Mouse (Mus musculus): ENCODE measurements around the gene Mtx3. TPM values are rescaled to one million over a fixed set of nuclear protein-coding genes. Genes with fewer than 3 reads are reported as not detected.
"Not testable (repeated sequence)": the region's sequence is repeated elsewhere in the genome, so short reads cannot be mapped to it uniquely, and the experiment has no call there.

Gene Mtx3
- total RNA-seq (2022) = 10 to 100 TPM; 18.6 to 29.9 (median 25.9) TPM

- peak; percentile 78 for DNase-seq
Observed at GRCm38 (mm10) chr13:92844586-92845221, at the start of gene Mtx3. TSS of gene Mtx3 (plus strand) at chr13:92844760.

- no peak for DNase-seq
Observed at GRCm38 (mm10) chr13:92798830-92799229, 45.7 kb upstream of the Mtx3 start.

GRCm38 (mm10) chr13:92799306-92799925 lies 45.1 kb upstream of the Mtx3 start:
- no peak for DNase-seq

- no peak for DNase-seq
Observed at GRCm38 (mm10) chr13:92806785-92807184, 37.8 kb upstream of the Mtx3 start.

- DNase-seq = no peak
Observed at GRCm38 (mm10) chr13:92807849-92808248, 36.7 kb upstream of the Mtx3 start.

GRCm38 (mm10) chr13:92810592-92810991 lies 34.0 kb upstream of the Mtx3 start:
- not testable (repeated sequence) for DNase-seq

- no peak for DNase-seq
Observed at GRCm38 (mm10) chr13:92816329-92816728, 28.2 kb upstream of the Mtx3 start.

GRCm38 (mm10) chr13:92817357-92817756 lies 27.2 kb upstream of the Mtx3 start:
- no peak for DNase-seq

- DNase-seq = no peak
Observed at GRCm38 (mm10) chr13:92828820-92829219, 15.7 kb upstream of the Mtx3 start.

- DNase-seq = no peak
Observed at GRCm38 (mm10) chr13:92833162-92833561, 11.4 kb upstream of the Mtx3 start.

- no peak for DNase-seq
Observed at GRCm38 (mm10) chr13:92846438-92846837, 1.9 kb downstream of the Mtx3 start.

- DNase-seq = no peak
Observed at GRCm38 (mm10) chr13:92847336-92847735, 2.8 kb downstream of the Mtx3 start.

GRCm38 (mm10) chr13:92848002-92848401 lies 3.4 kb downstream of the Mtx3 start:
- DNase-seq = no peak

GRCm38 (mm10) chr13:92855901-92856300 lies 11.3 kb downstream of the Mtx3 start:
- no peak for DNase-seq

GRCm38 (mm10) chr13:92858808-92859207 lies 14.2 kb downstream of the Mtx3 start:
- DNase-seq = no peak

GRCm38 (mm10) chr13:92859959-92860358 lies 15.4 kb downstream of the Mtx3 start:
- DNase-seq = no peak

GRCm38 (mm10) chr13:92865358-92865757 lies 20.8 kb downstream of the Mtx3 start:
- DNase-seq = no peak

GRCm38 (mm10) chr13:92866680-92867079 lies 22.1 kb downstream of the Mtx3 start:
- DNase-seq = no peak

GRCm38 (mm10) chr13:92879514-92879913 lies 35.0 kb downstream of the Mtx3 start:
- DNase-seq = no peak

GRCm38 (mm10) chr13:92879933-92880332 lies 35.4 kb downstream of the Mtx3 start:
- DNase-seq = no peak

GRCm38 (mm10) chr13:92880589-92880988 lies 36.0 kb downstream of the Mtx3 start:
- DNase-seq = peak; percentile 13

- DNase-seq = peak; percentile 60
Observed at GRCm38 (mm10) chr13:92882271-92882985, 37.9 kb downstream of the Mtx3 start.

- DNase-seq = no peak
Observed at GRCm38 (mm10) chr13:92882986-92883720, 38.6 kb downstream of the Mtx3 start.
